Mouse (Mus musculus) stomach, embryonic 16.5 days (tissue): Measurements from ENCODE around the gene Olfr305. TPM values are rescaled to one million over a fixed set of nuclear protein-coding genes. Genes with fewer than 3 reads are reported as not detected.
"Not testable (repeated sequence)": the region's sequence is repeated elsewhere in the genome, so short reads cannot be mapped to it uniquely, and the experiment has no call there.

Experiments used
- ATAC-seq: fragments of 200-750 bp; cut with Nextera tagmentation; 2 replicates; pipeline ENCODE4 v1.8.0; 2017; ENCODE audit warnings: moderate number of reproducible peaks, moderate TSS enrichment; ENCODE audit not compliant: insufficient read depth, low FRiP score
- H3K27ac ChIP-seq: fragments of 300-500 bp; sonication (generic); 2 replicates; pipeline ENCODE4 v1.5.1; 2014; ENCODE audit warnings: low read length
- H3K27me3 ChIP-seq: fragments of 300-500 bp; sonication (generic); 2 replicates; pipeline ENCODE4 v1.6.1; 2014; ENCODE audit warnings: low read length, control low read depth, mixed read lengths; ENCODE audit not compliant: control insufficient read depth, insufficient read depth
- H3K36me3 ChIP-seq: fragments of 300-500 bp; sonication (generic); 2 replicates; pipeline ENCODE4 v1.6.1; 2014; ENCODE audit warnings: low read length; ENCODE audit not compliant: control insufficient read depth, insufficient read depth
- H3K4me1 ChIP-seq: fragments of 300-500 bp; sonication (generic); 2 replicates; pipeline ENCODE4 v1.6.1; 2014; ENCODE audit warnings: low read length, control low read depth, mixed read lengths; ENCODE audit not compliant: control insufficient read depth, insufficient read depth
- H3K4me2 ChIP-seq: fragments of 300-500 bp; sonication (generic); 2 replicates; pipeline ENCODE4 v1.6.1; 2014; ENCODE audit warnings: low read depth, low read length, mixed read lengths
- H3K4me3 ChIP-seq: fragments of 300-500 bp; sonication (generic); replicated peaks from 2 replicates; pipeline ENCODE4 v1.5.1; 2014; ENCODE audit warnings: mild to moderate bottlenecking, low read length
- H3K9ac ChIP-seq: fragments of 300-500 bp; sonication (generic); 2 replicates; pipeline ENCODE4 v1.6.1; 2014; ENCODE audit warnings: low read length
- H3K9me3 ChIP-seq: fragments of 300-500 bp; sonication (generic); replicated peaks from 2 replicates; pipeline ENCODE4 v1.6.1; 2016; ENCODE audit warnings: low read length, control low read depth; ENCODE audit not compliant: control insufficient read depth
- WGBS: fragments of 180-500 bp; shearing (Covaris S2); extraction: QIAGEN DNeasy Blood & Tissue Kit; methylation state at CpG from one replicate; pipeline ENCODE4 v1.1.7; 2014; 5-methylcytosine and 5-hydroxymethylcytosine counted together
- polyA plus RNA-seq: library from polyadenylated mRNA; unstranded; fragments of >200 nt; fragmentation: Nextera tagmentation; extraction: Ambion mirVana; gene quantifications from 2 replicates; pipeline ENCODE4 v1.2.1, GENCODE M21; 2015

Olfr305 gene
- not detected in 2 replicates for polyA plus RNA-seq

DNA sequence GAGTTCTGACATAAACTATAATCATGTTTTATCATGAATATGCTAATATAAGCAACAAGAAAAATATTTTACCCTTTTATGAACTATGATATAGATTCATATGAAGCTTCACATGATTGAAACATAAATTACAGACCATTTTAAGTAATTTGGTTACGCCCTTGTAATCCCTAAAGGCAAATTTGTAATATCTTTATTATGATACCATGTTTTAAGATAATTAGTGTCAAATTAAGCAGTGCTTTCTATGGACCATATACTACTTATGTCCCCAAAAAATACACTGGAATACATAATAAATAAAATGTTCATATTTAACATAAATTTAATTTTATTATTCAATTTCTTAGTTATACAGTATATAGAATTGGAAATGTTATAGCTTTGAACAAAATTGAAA lies at the start of gene Olfr305:
Gene Olfr305, minus strand, starts transcription at position 101 of the 400 bp plus-strand sequence.
- Histone ChIP-seq H3K4me2 (no peak within 1 kb of the TSS), H3K9ac (no peak within 1 kb of the TSS), H3K27ac (no peak within 1 kb of the TSS), H3K36me3 (no peaks in the 10 kb centered on the region), H3K4me3 (no peak within 1 kb of the TSS), H3K9me3 (no peaks in the 10 kb centered on the region), H3K4me1 (no peaks in the 10 kb centered on the region), H3K27me3 (no peaks in the 10 kb centered on the region)
- 89% methylated on average over 1 of the region's 1 CpGs for WGBS
- ATAC-seq = no peak

DNA sequence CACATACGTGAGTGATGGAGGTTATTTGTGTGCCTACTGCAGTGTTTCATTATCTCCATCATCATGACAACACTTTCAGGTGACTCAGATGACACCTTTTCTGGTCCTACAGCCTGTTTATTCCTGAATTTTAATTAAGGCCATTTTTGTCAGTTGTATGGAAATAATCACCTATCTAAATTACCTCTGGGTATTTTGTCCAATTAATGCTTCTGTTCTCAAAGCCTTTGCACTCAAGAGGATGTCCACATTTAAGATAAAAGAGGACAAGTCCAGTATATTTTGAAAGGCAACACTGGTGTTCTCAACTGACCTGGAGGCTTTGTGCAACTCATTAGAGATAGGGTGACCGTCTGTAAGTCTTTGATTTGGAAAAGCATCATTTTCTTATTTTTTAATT lies 36.8 kb upstream of the Olfr305 start, which contains the start of gene Olfr301:
Gene Olfr301, plus strand, starts transcription at position 301 of the 400 bp plus-strand sequence.
- no peak within 1 kb of the TSS for H3K27ac ChIP-seq
- no peaks in the 10 kb centered on the region for H3K9me3 ChIP-seq
- H3K4me1 ChIP-seq = no peaks in the 10 kb centered on the region
- ATAC-seq = no peak
- 82% methylated on average over 2 of the region's 2 CpGs for WGBS
- no peak within 1 kb of the TSS for H3K4me2 ChIP-seq
- H3K4me3 ChIP-seq = no peak within 1 kb of the TSS
- no peak within 1 kb of the TSS for H3K9ac ChIP-seq
- no peaks in the 10 kb centered on the region for H3K36me3 ChIP-seq
- no peaks in the 10 kb centered on the region for H3K27me3 ChIP-seq

DNA sequence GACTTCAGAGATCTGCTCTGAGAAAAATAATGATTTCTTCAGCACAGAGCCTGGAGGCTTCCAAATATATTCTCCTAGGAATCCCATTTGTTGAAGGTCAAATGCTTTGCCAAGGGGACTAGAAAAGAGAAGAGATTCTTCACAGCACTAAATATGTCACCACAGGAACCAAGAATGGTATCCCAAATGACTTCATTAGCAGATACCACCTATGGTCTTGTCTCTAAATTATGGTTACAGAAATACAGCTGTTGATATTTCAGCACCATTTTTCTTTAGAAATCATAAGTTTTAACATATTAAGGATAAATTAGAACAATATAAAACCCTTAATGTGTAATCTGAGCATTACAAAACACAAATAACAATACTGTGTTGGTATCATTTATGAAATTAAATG lies 31.0 kb upstream of the Olfr305 start, which contains the start of gene Olfr303:
Gene Olfr303, minus strand, starts transcription at position 101 of the 400 bp plus-strand sequence.
- Histone ChIP-seq H3K4me3 (no peak within 1 kb of the TSS), H3K9ac (no peak within 1 kb of the TSS), H3K4me1 (no peaks in the 10 kb centered on the region), H3K4me2 (no peak within 1 kb of the TSS), H3K27ac (no peak within 1 kb of the TSS), H3K36me3 (no peaks in the 10 kb centered on the region), H3K27me3 (no peaks in the 10 kb centered on the region), H3K9me3 (no peaks in the 10 kb centered on the region)
- ATAC-seq = no peak

DNA sequence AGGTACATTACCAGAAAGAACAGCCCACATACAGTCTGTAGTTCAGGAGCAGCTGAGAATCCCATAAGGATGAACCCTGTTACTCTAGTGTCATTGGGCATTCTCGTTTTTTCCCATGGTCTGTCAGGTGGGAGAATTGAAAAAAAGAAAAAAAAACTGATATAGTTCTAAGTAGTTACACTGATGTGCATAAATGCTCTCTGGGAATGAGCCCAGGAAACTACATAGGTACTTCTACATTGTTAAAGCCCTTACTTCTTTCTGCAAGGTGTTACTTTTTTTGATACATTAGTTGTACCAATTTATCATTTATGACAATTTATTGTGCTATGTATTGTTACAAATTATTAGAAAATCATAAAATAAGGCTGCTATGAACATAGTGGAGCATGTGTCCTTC lies 19.8 kb upstream of the Olfr305 start, which contains the start of gene Olfr304:
Gene Olfr304, minus strand, starts transcription at position 101 of the 400 bp plus-strand sequence.
- 73% methylated on average over 1 of the region's 1 CpGs for WGBS
- ATAC-seq = no peak
- H3K9me3 ChIP-seq = no peaks in the 10 kb centered on the region

DNA sequence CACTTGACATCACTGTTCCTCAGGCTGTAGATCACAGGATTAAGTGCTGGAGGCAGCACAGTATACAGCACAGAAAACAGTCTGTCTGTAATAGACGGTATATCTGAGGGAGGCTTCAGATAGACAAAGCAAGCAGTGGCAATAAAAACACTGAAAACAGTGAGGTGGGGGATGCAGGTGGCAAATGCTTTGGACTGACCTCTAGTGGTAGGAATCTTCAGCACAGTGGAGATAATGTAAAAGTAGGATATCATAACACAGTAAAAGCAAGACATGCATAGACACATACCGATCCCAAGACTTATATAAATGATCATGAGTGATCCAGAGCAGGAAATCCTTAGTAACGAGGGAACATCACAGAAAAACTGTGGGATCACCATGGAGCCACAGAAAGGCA lies 19.0 kb upstream of the Olfr305 start:
- Histone ChIP-seq H3K36me3 (no peaks in the 10 kb centered on the region), H3K27ac (no peak overlapping the region), H3K9me3 (no peaks in the 10 kb centered on the region), H3K4me3 (no peak overlapping the region), H3K9ac (no peak overlapping the region), H3K4me1 (no peaks in the 10 kb centered on the region), H3K4me2 (no peak overlapping the region), H3K27me3 (no peaks in the 10 kb centered on the region)
- no peak for ATAC-seq
- 71% methylated on average over 3 of the region's 3 CpGs for WGBS

More for the DNA sequence above, 19.8 kb upstream of the Olfr305 start, which contains the start of gene Olfr304:
- Histone ChIP-seq H3K4me3 (no peak within 1 kb of the TSS), H3K27me3 (no peaks in the 10 kb centered on the region), H3K4me2 (no peak within 1 kb of the TSS), H3K27ac (no peak within 1 kb of the TSS), H3K9ac (no peak within 1 kb of the TSS), H3K36me3 (no peaks in the 10 kb centered on the region), H3K4me1 (no peaks in the 10 kb centered on the region)

DNA sequence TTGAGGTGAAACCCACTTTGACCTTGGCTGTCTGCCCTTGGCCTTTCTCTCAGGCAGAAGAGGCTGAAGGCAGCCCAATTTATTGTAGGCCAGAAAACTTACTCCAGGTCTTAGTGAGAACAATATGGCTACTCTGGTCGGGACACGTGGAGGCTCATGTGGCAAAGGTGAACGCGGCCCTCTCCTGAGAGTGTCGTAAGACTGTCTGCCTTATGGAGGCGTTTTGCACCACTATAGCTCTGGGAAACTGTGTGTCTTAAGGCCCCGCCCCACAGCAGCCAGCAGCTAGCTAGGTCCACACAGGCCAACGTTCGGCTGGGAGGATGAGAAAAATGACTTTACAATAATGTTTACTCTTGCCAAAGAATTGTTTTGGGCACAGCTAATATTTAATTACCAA lies 20.4 kb downstream of the Olfr305 start:
- H3K27ac ChIP-seq, ATAC-seq, H3K4me2 ChIP-seq, H3K36me3 ChIP-seq, H3K9ac ChIP-seq, H3K4me3 ChIP-seq, H3K4me1 ChIP-seq, H3K9me3 ChIP-seq, H3K27me3 ChIP-seq: not testable (repeated sequence)
- WGBS = 84% methylated on average over 9 of the region's 9 CpGs

DNA sequence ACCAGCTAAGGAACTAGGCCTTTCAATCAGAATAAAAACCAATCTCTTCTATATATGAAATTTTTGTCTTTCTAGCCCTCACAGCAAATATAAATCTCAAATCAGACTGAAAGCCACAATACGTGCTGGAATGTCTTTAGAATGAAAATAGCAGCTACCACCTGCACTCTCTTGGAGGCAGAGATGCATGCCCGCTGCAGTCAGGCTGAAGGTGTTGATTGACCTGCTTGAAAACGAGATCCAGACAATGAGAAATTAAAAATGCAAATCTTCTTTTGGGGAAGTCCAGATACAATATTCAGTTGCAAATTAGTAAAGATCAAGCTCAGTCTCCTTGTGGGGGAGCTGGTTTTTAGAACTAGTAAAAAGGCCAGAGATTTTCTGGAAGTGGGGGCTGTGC lies 22.5 kb downstream of the Olfr305 start:
- Histone ChIP-seq H3K4me2 (no peak overlapping the region), H3K36me3 (no peaks in the 10 kb centered on the region), H3K9ac (no peak overlapping the region), H3K27ac (no peak overlapping the region), H3K4me3 (no peak overlapping the region), H3K4me1 (no peaks in the 10 kb centered on the region), H3K27me3 (no peaks in the 10 kb centered on the region), H3K9me3 (no peaks in the 10 kb centered on the region)
- WGBS = 73% methylated on average over 3 of the region's 3 CpGs
- ATAC-seq = no peak

DNA sequence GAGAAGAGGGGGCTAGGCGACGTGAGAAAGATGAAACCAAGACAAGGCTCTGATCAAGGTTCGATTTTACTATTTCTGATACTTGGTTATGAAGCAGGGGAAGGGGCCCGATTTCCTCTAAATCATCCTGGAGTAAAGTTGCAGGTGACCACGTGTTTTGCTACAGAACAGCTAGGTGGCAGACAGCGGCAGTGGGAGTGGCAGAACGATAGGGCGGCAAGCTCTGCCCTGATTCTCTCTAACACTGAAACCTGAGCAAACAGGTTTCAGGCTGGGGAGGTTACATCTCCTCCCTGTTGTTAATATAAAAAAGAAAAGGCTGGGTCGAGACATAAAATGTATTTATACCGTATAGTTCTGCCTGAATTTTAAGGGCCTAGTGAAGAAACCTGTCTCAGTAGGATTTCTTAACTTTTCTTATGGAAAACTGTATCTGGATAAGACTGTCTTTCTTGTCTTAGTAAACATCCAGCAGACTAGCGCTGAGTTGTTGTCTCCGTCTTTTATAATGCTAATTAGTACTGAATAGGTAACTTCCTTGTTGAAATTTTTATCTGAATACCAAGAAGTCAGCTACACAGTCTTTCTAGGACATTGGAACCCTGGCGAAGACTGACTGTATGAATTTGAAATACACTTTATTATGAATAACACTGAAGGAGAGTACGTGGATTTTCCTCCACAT lies 23.7 kb downstream of the Olfr305 start:
- no peak for ATAC-seq
- no peaks in the 10 kb centered on the region for H3K9me3 ChIP-seq
- H3K27ac ChIP-seq = no peak overlapping the region
- no peak overlapping the region for H3K4me3 ChIP-seq
- WGBS = 71% methylated on average over 14 of the region's 14 CpGs
- no peaks in the 10 kb centered on the region for H3K27me3 ChIP-seq
- H3K4me1 ChIP-seq = no peaks in the 10 kb centered on the region
- H3K4me2 ChIP-seq = no peak overlapping the region
- no peaks in the 10 kb centered on the region for H3K36me3 ChIP-seq
- no peak overlapping the region for H3K9ac ChIP-seq

DNA sequence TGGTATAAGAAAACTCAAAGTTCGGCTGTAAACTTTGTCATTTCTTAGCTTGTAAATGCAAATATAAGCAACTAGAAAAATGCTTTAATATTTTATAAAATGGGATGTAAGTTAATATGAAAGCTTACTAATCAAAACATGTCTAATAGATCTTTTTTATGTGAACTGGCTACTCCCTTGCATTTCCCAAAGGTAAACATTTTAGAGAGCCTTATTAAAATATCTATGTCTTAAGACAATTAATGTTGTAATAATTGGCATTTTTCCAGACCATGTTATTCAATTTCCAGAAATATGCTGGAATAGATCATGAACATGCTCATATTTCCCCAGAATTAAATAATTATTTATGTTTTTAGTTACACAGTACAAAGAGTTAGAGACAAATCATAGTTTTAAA lies 29.2 kb downstream of the Olfr305 start, which contains the start of gene Olfr307:
Gene Olfr307, minus strand, starts transcription at position 101 of the 400 bp plus-strand sequence.
- 57% methylated on average over 1 of the region's 1 CpGs for WGBS
- Histone ChIP-seq H3K4me1 (no peaks in the 10 kb centered on the region), H3K4me3 (no peak within 1 kb of the TSS), H3K27me3 (no peaks in the 10 kb centered on the region), H3K27ac (no peak within 1 kb of the TSS), H3K9me3 (no peaks in the 10 kb centered on the region), H3K9ac (no peak within 1 kb of the TSS), H3K4me2 (no peak within 1 kb of the TSS), H3K36me3 (no peaks in the 10 kb centered on the region)
- no peak for ATAC-seq
